Mouse (Mus musculus) embryonic fibroblast, embryonic 13.5 days (primary cell): Measurements from ENCODE around the gene Gabrb3.

Source experiments
- CTCF ChIP-seq: IDR thresholded peaks from 2 replicates; pipeline ENCODE4 v1.5.1; 2011; ENCODE audit warnings: mild to moderate bottlenecking, control low read depth, low read length, moderate library complexity, borderline replicate concordance; ENCODE audit not compliant: insufficient read depth
- POLR2A ChIP-seq: IDR thresholded peaks from 2 replicates; pipeline ENCODE4 v1.6.1; 2011; ENCODE audit warnings: low read depth, mild to moderate bottlenecking, control low read depth, low read length, moderate library complexity

DNA sequence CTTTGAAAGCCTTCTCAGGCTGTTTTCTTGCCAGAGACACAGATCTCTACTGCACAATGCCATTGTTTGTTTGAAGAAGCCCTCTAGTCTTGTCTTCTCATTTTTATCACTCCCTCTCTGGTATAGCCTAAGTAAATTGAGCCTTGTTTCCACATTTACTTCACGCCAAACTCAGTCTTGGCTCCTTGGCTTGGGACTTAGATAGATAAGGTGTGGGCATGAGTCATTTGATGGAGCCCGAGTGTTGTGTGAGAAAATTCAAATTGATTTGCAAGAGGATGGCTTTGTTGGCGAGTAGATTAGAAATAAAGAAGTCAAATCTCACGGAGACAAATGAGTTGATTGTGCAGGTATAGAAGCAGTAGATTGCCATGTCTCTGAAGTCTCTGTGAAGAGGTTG is 204.2 kb downstream of the Gabrb3 start:
- no peak for TF ChIP-seq CTCF
- TF ChIP-seq POLR2A: no peak
